Comparison of ENCODE assay signal across 20 mouse cellular contexts in genomic region chr12:90062219-90062618, GRCm38 (mm10).
"Had no signal": no experiment of that assay in that cellular context is flagged by ENCODE, and none has a peak within 500 bp of the region (broad histone marks: within the 10 kb centered on the region; RNA-seq: fewer than 3 reads in every experiment).

No protein-coding gene starts in this region.

- H3K4me3 ChIP-seq: limb, embryonic 10.5 days; limb, embryonic 13.5 days; liver, embryonic 12.5 days; liver, embryonic 15.5 days; lung, embryonic 15.5 days; megakaryocyte, embryonic 14.5 days; midbrain, embryonic 13.5 days had no signal

- H3K4me1 ChIP-seq: liver, embryonic 12.5 days; liver, embryonic 15.5 days; lung, embryonic 15.5 days; megakaryocyte, embryonic 14.5 days had no signal

- ATAC-seq: liver, embryonic 12.5 days had no signal

- H3K4me2 ChIP-seq: limb, embryonic 13.5 days; liver, embryonic 12.5 days; liver, embryonic 15.5 days; lung, embryonic 15.5 days; midbrain, embryonic 13.5 days had no signal

- DNase-seq: kidney, adult 18-20 months; kidney, adult 9 months; kidney, postnatal 14 days; kidney, postnatal 4 days; liver; lung, adult 18-20 months; lung, postnatal 10 days; lung, postnatal 36 days; right cerebral cortex, adult 18-20 months; right cerebral cortex, postnatal 14 days; right cerebral cortex, postnatal 4 days; thymus, postnatal 25 days had no signal

- H3K9ac ChIP-seq: limb, embryonic 13.5 days; liver, embryonic 12.5 days; liver, embryonic 15.5 days; lung, embryonic 15.5 days; midbrain, embryonic 13.5 days had no signal

- H3K27ac ChIP-seq: limb, embryonic 10.5 days; limb, embryonic 13.5 days; liver, embryonic 12.5 days; liver, embryonic 15.5 days; lung, embryonic 15.5 days; midbrain, embryonic 13.5 days; stomach, postnatal 0 days had no signal

- H3K27me3 ChIP-seq: limb, embryonic 13.5 days; liver, embryonic 12.5 days; liver, embryonic 15.5 days; lung, embryonic 15.5 days; megakaryocyte, embryonic 14.5 days; midbrain, embryonic 13.5 days had no signal

- H3K36me3 ChIP-seq: limb, embryonic 10.5 days; limb, embryonic 13.5 days; liver, embryonic 12.5 days; liver, embryonic 15.5 days; lung, embryonic 15.5 days; midbrain, embryonic 13.5 days had no signal

- H3K9me3 ChIP-seq: limb, embryonic 10.5 days; limb, embryonic 13.5 days; liver, embryonic 12.5 days; liver, embryonic 15.5 days; lung, embryonic 15.5 days; megakaryocyte, embryonic 14.5 days; midbrain, embryonic 13.5 days had no signal
